Mouse (Mus musculus) heart, embryonic 15.5 days (tissue): ENCODE measurements around the gene Rsl24d1. TPM values are rescaled to one million over a fixed set of nuclear protein-coding genes. Genes with fewer than 3 reads are reported as not detected.

Source experiments
- ATAC-seq: fragments of 200-750 bp; cut with Nextera tagmentation; replicated peaks from 2 replicates; pipeline ENCODE4 v1.8.0; 2017; ENCODE audit warnings: low read depth, moderate TSS enrichment; ENCODE audit not compliant: insufficient number of reproducible peaks, insufficient read depth, low FRiP score
- H3K27ac ChIP-seq: fragments of 300-500 bp; sonication (generic); 2 replicates; pipeline ENCODE4 v1.5.1; 2015; ENCODE audit warnings: mild to moderate bottlenecking, inconsistent platforms
- H3K27me3 ChIP-seq: fragments of 300-500 bp; sonication (generic); 2 replicates; pipeline ENCODE4 v1.6.1; 2015; ENCODE audit warnings: inconsistent platforms
- H3K36me3 ChIP-seq: fragments of 300-500 bp; sonication (generic); 2 replicates; pipeline ENCODE4 v1.6.1; 2015; ENCODE audit warnings: mild to moderate bottlenecking, inconsistent platforms
- H3K4me1 ChIP-seq: fragments of 300-500 bp; sonication (generic); replicated peaks from 2 replicates; pipeline ENCODE4 v1.6.1; 2015; ENCODE audit warnings: inconsistent platforms
- H3K4me2 ChIP-seq: fragments of 300-500 bp; sonication (generic); 2 replicates; pipeline ENCODE4 v1.6.1; 2015; ENCODE audit warnings: inconsistent platforms, mild to moderate bottlenecking, moderate library complexity
- H3K4me3 ChIP-seq: fragments of 300-500 bp; sonication (generic); 2 replicates; pipeline ENCODE4 v1.5.1; 2015; ENCODE audit warnings: mild to moderate bottlenecking, inconsistent platforms
- H3K9ac ChIP-seq: fragments of 300-500 bp; sonication (generic); 2 replicates; pipeline ENCODE4 v1.6.1; 2015; ENCODE audit warnings: mild to moderate bottlenecking, inconsistent platforms
- H3K9me3 ChIP-seq: fragments of 300-500 bp; sonication (generic); replicated peaks from 2 replicates; pipeline ENCODE4 v1.6.1; 2016; ENCODE audit warnings: inconsistent platforms
- WGBS: fragments of 180-500 bp; shearing (Covaris S2); methylation state at CpG from one replicate; pipeline ENCODE4 v1.1.7; 2015; ENCODE audit warnings: mixed read lengths; 5-methylcytosine and 5-hydroxymethylcytosine counted together
- polyA plus RNA-seq: library from polyadenylated mRNA; unstranded; fragments of >200 nt; fragmentation: Nextera tagmentation; extraction: Ambion mirVana; gene quantifications from 2 replicates; pipeline ENCODE4 v1.2.1, GENCODE M21; 2015

The Rsl24d1 gene
- polyA plus RNA-seq, 1 experiment from 2014 or later = 79.6 TPM

GRCm38 (mm10) chr9:73082291-73083000 lies 30.8 kb upstream of the Rsl24d1 start:
- H3K9me3 ChIP-seq = no peaks in the 10 kb centered on the region
- WGBS = 80% methylated on average over 8 of the region's 8 CpGs
- H3K4me3 ChIP-seq = no peak overlapping the region
- no peak for ATAC-seq
- no peaks in the 10 kb centered on the region for H3K36me3 ChIP-seq
- H3K4me1 ChIP-seq = no peaks in the 10 kb centered on the region
- H3K4me2 ChIP-seq = no peak overlapping the region
- H3K9ac ChIP-seq = no peak overlapping the region
- no peak overlapping the region for H3K27ac ChIP-seq
- no peaks in the 10 kb centered on the region for H3K27me3 ChIP-seq

- H3K9me3 ChIP-seq = no peaks in the 10 kb centered on the region
- H3K4me2 ChIP-seq = no peak overlapping the region
- H3K9ac ChIP-seq = no peak overlapping the region
- H3K4me1 ChIP-seq = no peaks in the 10 kb centered on the region
- no peaks in the 10 kb centered on the region for H3K36me3 ChIP-seq
- no peak overlapping the region for H3K27ac ChIP-seq
- WGBS = 52% methylated on average over 6 of the region's 6 CpGs
- ATAC-seq = no peak
- no peaks in the 10 kb centered on the region for H3K27me3 ChIP-seq
- H3K4me3 ChIP-seq = no peak overlapping the region
These were observed 29.3 kb upstream of the Rsl24d1 start for GRCm38 (mm10) chr9:73083956-73084355.

GRCm38 (mm10) chr9:73085845-73086244 lies 27.4 kb upstream of the Rsl24d1 start:
- H3K27me3 ChIP-seq = 0 out of 2 replicates have a peak, but pooled peaks cover 3% of the 10 kb centered on the region
- WGBS = 49% methylated on average over 6 of the region's 6 CpGs
- no peaks in the 10 kb centered on the region for H3K4me1 ChIP-seq

GRCm38 (mm10) chr9:73087121-73087520 lies 26.1 kb upstream of the Rsl24d1 start:
- H3K4me2 ChIP-seq = no peak overlapping the region
- H3K9ac ChIP-seq = no peak overlapping the region
- H3K27ac ChIP-seq = no peak overlapping the region
- WGBS = 49% methylated on average over 8 of the region's 8 CpGs
- H3K36me3 ChIP-seq = no peaks in the 10 kb centered on the region
- H3K4me3 ChIP-seq = no peak overlapping the region
- H3K27me3 ChIP-seq = 0 out of 2 replicates have a peak, but pooled peaks cover 3% of the 10 kb centered on the region
- H3K9me3 ChIP-seq = no peaks in the 10 kb centered on the region
- ATAC-seq = no peak; the same call in 1 of the 2 replicates
- no peaks in the 10 kb centered on the region for H3K4me1 ChIP-seq

More at GRCm38 (mm10) chr9:73085845-73086244, 27.4 kb upstream of the Rsl24d1 start:
- no peaks in the 10 kb centered on the region for H3K9me3 ChIP-seq
- H3K4me3 ChIP-seq = no peak overlapping the region
- no peaks in the 10 kb centered on the region for H3K36me3 ChIP-seq
- no peak overlapping the region for H3K4me2 ChIP-seq
- ATAC-seq = no peak
- no peak overlapping the region for H3K9ac ChIP-seq
- no peak overlapping the region for H3K27ac ChIP-seq

GRCm38 (mm10) chr9:73087581-73087980 lies 25.6 kb upstream of the Rsl24d1 start:
- no peak overlapping the region for H3K9ac ChIP-seq
- no peaks in the 10 kb centered on the region for H3K4me1 ChIP-seq
- H3K4me2 ChIP-seq = no peak overlapping the region
- 62% methylated on average over 5 of the region's 5 CpGs for WGBS
- no peak overlapping the region for H3K4me3 ChIP-seq
- H3K9me3 ChIP-seq = no peaks in the 10 kb centered on the region
- ATAC-seq = no peak
- H3K27ac ChIP-seq = no peak overlapping the region
- no peaks in the 10 kb centered on the region for H3K36me3 ChIP-seq
- H3K27me3 ChIP-seq = 0 out of 2 replicates have a peak, but pooled peaks cover 4% of the 10 kb centered on the region

- Histone ChIP-seq H3K9me3 (no peaks in the 10 kb centered on the region), H3K27me3 (0 out of 2 replicates have a peak, but pooled peaks cover 7% of the 10 kb centered on the region), H3K36me3 (no peaks in the 10 kb centered on the region), H3K4me3 (no peak overlapping the region), H3K4me1 (no peaks in the 10 kb centered on the region), H3K27ac (peak overlapping the region; percentile 42; the same call in 1 of the 2 replicates), H3K4me2 (no peak overlapping the region), H3K9ac (no peak overlapping the region)
- 63% methylated on average over 16 of the region's 16 CpGs for WGBS
- ATAC-seq = no peak
These were observed 23.9 kb upstream of the Rsl24d1 start for GRCm38 (mm10) chr9:73089222-73089920.

GRCm38 (mm10) chr9:73090121-73090520 lies 23.1 kb upstream of the Rsl24d1 start:
- Histone ChIP-seq H3K9ac (no peak overlapping the region), H3K36me3 (no peaks in the 10 kb centered on the region), H3K27me3 (peaks cover 8% of the 10 kb centered on the region), H3K9me3 (no peaks in the 10 kb centered on the region), H3K4me3 (no peak overlapping the region), H3K27ac (peak overlapping the region; percentile 42; the same call in 1 of the 2 replicates), H3K4me1 (no peaks in the 10 kb centered on the region), H3K4me2 (no peak overlapping the region)
- 73% methylated on average over 10 of the region's 10 CpGs for WGBS
- no peak for ATAC-seq

GRCm38 (mm10) chr9:73091747-73092146 lies 21.5 kb upstream of the Rsl24d1 start:
- H3K27ac ChIP-seq = no peak overlapping the region
- no peak overlapping the region for H3K9ac ChIP-seq
- no peak overlapping the region for H3K4me2 ChIP-seq
- no peaks in the 10 kb centered on the region for H3K36me3 ChIP-seq
- H3K4me3 ChIP-seq = no peak overlapping the region
- 3% methylated on average over 1 of the region's 1 CpGs for WGBS
- no peaks in the 10 kb centered on the region for H3K9me3 ChIP-seq
- H3K27me3 ChIP-seq = peaks cover 16% of the 10 kb centered on the region
- ATAC-seq = no peak
- H3K4me1 ChIP-seq = no peaks in the 10 kb centered on the region

GRCm38 (mm10) chr9:73094580-73094979 lies 18.6 kb upstream of the Rsl24d1 start:
- 50% methylated on average over 17 of the region's 17 CpGs for WGBS
- H3K9ac ChIP-seq = no peak overlapping the region
- no peak for ATAC-seq
- H3K4me3 ChIP-seq = no peak overlapping the region
- H3K4me2 ChIP-seq = no peak overlapping the region
- peaks cover 13% of the 10 kb centered on the region for H3K27me3 ChIP-seq
- no peaks in the 10 kb centered on the region for H3K36me3 ChIP-seq
- no peaks in the 10 kb centered on the region for H3K9me3 ChIP-seq
- no peaks in the 10 kb centered on the region for H3K4me1 ChIP-seq
- no peak overlapping the region for H3K27ac ChIP-seq

- Histone ChIP-seq H3K36me3 (no peaks in the 10 kb centered on the region), H3K27me3 (peaks cover 20% of the 10 kb centered on the region), H3K4me3 (no peak overlapping the region), H3K4me1 (no peaks in the 10 kb centered on the region), H3K9me3 (no peaks in the 10 kb centered on the region), H3K9ac (no peak overlapping the region), H3K27ac (no peak overlapping the region), H3K4me2 (no peak overlapping the region)
- 59% methylated on average over 2 of the region's 2 CpGs for WGBS
- no peak for ATAC-seq
These were observed 15.3 kb upstream of the Rsl24d1 start for GRCm38 (mm10) chr9:73097898-73098297.

- no peak within 1 kb of the TSS for H3K4me3 ChIP-seq
- H3K9me3 ChIP-seq = no peaks in the 10 kb centered on the region
- no peak within 1 kb of the TSS for H3K27ac ChIP-seq
- H3K9ac ChIP-seq = no peak within 1 kb of the TSS
- H3K4me1 ChIP-seq = peaks cover 8% of the 10 kb centered on the region
- 84% methylated on average over 5 of the region's 5 CpGs for WGBS
- H3K36me3 ChIP-seq = no peaks in the 10 kb centered on the region
- H3K27me3 ChIP-seq = peaks cover 41% of the 10 kb centered on the region
- no peak within 1 kb of the TSS for H3K4me2 ChIP-seq
- ATAC-seq = no peak
These were observed 11.7 kb upstream of the Rsl24d1 start, which contains the start of gene Khdc3 for GRCm38 (mm10) chr9:73101536-73101935. Gene Khdc3, plus strand, starts transcription at chr9:73101836.
